Mouse (Mus musculus): Measurements from ENCODE around the gene Amer3.
"Not testable (repeated sequence)": the region's sequence is repeated elsewhere in the genome, so short reads cannot be mapped to it uniquely, and the experiment has no call there.

- TF ChIP-seq CTCF (IDR thresholded peaks at IDR 0.05; ENCODE audit: control insufficient read depth, insufficient read depth, insufficient read length); MAX (IDR thresholded peaks at IDR 0.05); CEBPB (IDR thresholded peaks at IDR 0.05; ENCODE audit: low read depth); USF1 (IDR thresholded peaks at IDR 0.05; ENCODE audit: low read depth): not testable (repeated sequence)
Observed at GRCm38 (mm10) chr1:34534574-34534973, 44.9 kb upstream of the Amer3 start.

All from C2C12 (cell line).